Mouse (Mus musculus) liver, adult 2 months (tissue): ENCODE measurements around the gene Dmrt1. TPM values are rescaled to one million over a fixed set of nuclear protein-coding genes. Genes with fewer than 3 reads are reported as not detected.

Experiments
- DNase-seq: peaks from one replicate; pipeline ENCODE4 v3.0.0-alpha.2; 2011; ENCODE audit warnings: low read depth, low spot score; ENCODE audit errors: extremely low read depth
- H3K27ac ChIP-seq: fragments of 200-500 bp; replicated peaks from 2 replicates; pipeline ENCODE4 v1.5.1; 2012; ENCODE audit warnings: low read depth, mild to moderate bottlenecking, control low read depth, inconsistent platforms, low read length; ENCODE audit not compliant: insufficient read depth
- H3K27me3 ChIP-seq: fragments of 200-500 bp; 2 replicates; pipeline ENCODE4 v1.6.1; 2012; ENCODE audit warnings: mild to moderate bottlenecking, moderate library complexity, low read length, inconsistent platforms; ENCODE audit not compliant: control insufficient read depth, insufficient read depth
- H3K36me3 ChIP-seq: fragments of 200-500 bp; 2 replicates; pipeline ENCODE4 v1.6.1; 2012; ENCODE audit warnings: low read length, inconsistent platforms; ENCODE audit not compliant: control insufficient read depth, insufficient read depth
- H3K4me1 ChIP-seq: fragments of 200-500 bp; 2 replicates; pipeline ENCODE4 v1.6.1; 2011; ENCODE audit warnings: low read length; ENCODE audit not compliant: control insufficient read depth, insufficient read depth
- H3K4me3 ChIP-seq: fragments of 200-500 bp; 2 replicates; pipeline ENCODE4 v1.5.1; 2011; ENCODE audit warnings: low read depth, mild to moderate bottlenecking, control low read depth, low read length, moderate library complexity; ENCODE audit not compliant: insufficient read depth
- H3K79me2 ChIP-seq: fragments of 200-500 bp; 2 replicates; pipeline ENCODE4 v1.6.1; 2012; ENCODE audit warnings: inconsistent platforms, mild to moderate bottlenecking, low read length, moderate library complexity; ENCODE audit not compliant: control insufficient read depth, insufficient read depth
- H3K9ac ChIP-seq: fragments of 200-500 bp; 2 replicates; pipeline ENCODE4 v1.6.1; 2012; ENCODE audit warnings: low read depth, mild to moderate bottlenecking, control low read depth, inconsistent platforms, low read length
- CTCF ChIP-seq: fragments of 200-500 bp; IDR thresholded peaks from 2 replicates; pipeline ENCODE4 v1.5.1; 2011; ENCODE audit warnings: low read depth, low read length, control low read depth
- POLR2A ChIP-seq: fragments of 200-500 bp; IDR thresholded peaks from 2 replicates; pipeline ENCODE4 v1.6.1; 2011; ENCODE audit warnings: low read length, control low read depth; ENCODE audit not compliant: insufficient read depth; ENCODE audit errors: extremely low read depth
- WGBS: fragments of 180-500 bp; shearing (Covaris S2); methylation state at CpG from one replicate; pipeline ENCODE4 v1.1.7; 2018; 5-methylcytosine and 5-hydroxymethylcytosine counted together
- polyA plus RNA-seq: library from polyadenylated mRNA; depleted of rRNA; stranded (reverse); fragments of >200 nt; gene quantifications from 2 replicates; pipeline ENCODE4 v1.2.3, GENCODE M21; 2012
- total RNA-seq: library from RNA; depleted of rRNA; stranded (reverse); fragments of >200 nt; gene quantifications from 2 replicates; pipeline ENCODE4 v1.2.3, GENCODE M21; 2014

The Dmrt1 gene
- total and polyA plus RNA-seq, 2 experiments = not detected

GRCm38 (mm10) chr19:25601966-25602365 lies 96.5 kb downstream of the Dmrt1 start:
- no peaks in the 10 kb centered on the region for H3K36me3 ChIP-seq
- no peak overlapping the region for H3K27ac ChIP-seq
- WGBS = 14% methylated on average over 8 of the region's 8 CpGs
- peaks cover 33% of the 10 kb centered on the region for H3K27me3 ChIP-seq
- H3K79me2 ChIP-seq = no peaks in the 10 kb centered on the region
- no peak for TF ChIP-seq CTCF
- no peak for TF ChIP-seq POLR2A
- H3K4me3 ChIP-seq = no peak overlapping the region
- no peak for DNase-seq
- H3K9ac ChIP-seq = no peak overlapping the region
- no peaks in the 10 kb centered on the region for H3K4me1 ChIP-seq

- Histone ChIP-seq H3K27ac (no peak overlapping the region), H3K79me2 (no peaks in the 10 kb centered on the region), H3K27me3 (peaks cover 55% of the 10 kb centered on the region), H3K4me3 (no peak overlapping the region), H3K36me3 (no peaks in the 10 kb centered on the region), H3K9ac (no peak overlapping the region), H3K4me1 (no peaks in the 10 kb centered on the region)
- WGBS = 5% methylated on average over 21 of the region's 21 CpGs
- no peak for DNase-seq
- no peak for TF ChIP-seq POLR2A
- TF ChIP-seq CTCF = no peak
These were observed 102.2 kb downstream of the Dmrt1 start for GRCm38 (mm10) chr19:25607461-25608205.

- WGBS = 5% methylated on average over 7 of the region's 7 CpGs
- no peaks in the 10 kb centered on the region for H3K4me1 ChIP-seq
- H3K9ac ChIP-seq = no peak overlapping the region
- no peak for TF ChIP-seq CTCF
- TF ChIP-seq POLR2A = no peak
- no peaks in the 10 kb centered on the region for H3K36me3 ChIP-seq
- DNase-seq = no peak
- no peaks in the 10 kb centered on the region for H3K79me2 ChIP-seq
- H3K27me3 ChIP-seq = peaks cover 52% of the 10 kb centered on the region
- no peak overlapping the region for H3K4me3 ChIP-seq
- H3K27ac ChIP-seq = no peak overlapping the region
These were observed 102.8 kb downstream of the Dmrt1 start for GRCm38 (mm10) chr19:25608206-25608580.

- Histone ChIP-seq H3K27ac (no peak overlapping the region), H3K36me3 (no peaks in the 10 kb centered on the region), H3K9ac (no peak overlapping the region), H3K79me2 (no peaks in the 10 kb centered on the region), H3K4me1 (no peaks in the 10 kb centered on the region), H3K27me3 (peaks cover 50% of the 10 kb centered on the region), H3K4me3 (no peak overlapping the region)
- WGBS = 5% methylated on average over 33 of the region's 33 CpGs
- TF ChIP-seq POLR2A (no peak), CTCF (no peak)
- no peak for DNase-seq
These were observed 103.8 kb downstream of the Dmrt1 start for GRCm38 (mm10) chr19:25608961-25609850.

- Histone ChIP-seq H3K27me3 (peaks cover 47% of the 10 kb centered on the region), H3K4me3 (no peak within 1 kb of the TSS), H3K36me3 (no peaks in the 10 kb centered on the region), H3K9ac (no peak within 1 kb of the TSS), H3K27ac (no peak within 1 kb of the TSS), H3K4me1 (no peaks in the 10 kb centered on the region), H3K79me2 (no peaks in the 10 kb centered on the region)
- no peak for DNase-seq
- no peak for TF ChIP-seq POLR2A
- 3% methylated on average over 28 of the region's 29 CpGs for WGBS
These were observed 104.6 kb downstream of the Dmrt1 start, which contains the start of gene Dmrt3 for GRCm38 (mm10) chr19:25610015-25610410. TSS of gene Dmrt3 (plus strand) at chr19:25610301.
